In the genomic region with DNA sequence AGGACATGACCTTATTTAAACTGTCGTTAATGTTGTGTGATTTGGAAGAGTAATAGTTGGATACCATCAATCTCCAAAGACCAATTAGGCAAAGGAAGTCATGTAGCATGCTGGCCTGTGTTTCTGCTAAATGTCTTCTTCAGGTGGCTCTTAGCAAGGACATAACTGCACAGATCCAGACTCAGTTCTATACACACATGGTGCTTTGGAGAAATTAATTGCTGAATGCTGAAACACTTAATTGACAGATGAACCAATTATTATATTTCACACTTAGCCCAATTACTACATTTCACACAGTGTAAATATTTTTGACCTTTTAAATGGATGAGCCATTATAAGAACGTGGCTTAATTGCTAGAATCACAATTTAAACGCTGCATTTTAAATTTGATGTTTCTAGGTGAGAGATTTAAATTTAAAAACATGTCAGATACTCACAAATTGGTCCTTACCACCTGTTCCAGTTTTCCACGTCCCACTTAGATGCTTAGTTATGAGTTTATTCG, we compare ENCODE assay signal across 30 mouse cellular contexts.
"Had no signal": no experiment of that assay in that cellular context is flagged by ENCODE, and none has a peak within 500 bp of the region (broad histone marks: within the 10 kb centered on the region; RNA-seq: fewer than 3 reads in every experiment).

No protein-coding gene starts in this region.

- H3K27me3 ChIP-seq: heart, embryonic 13.5 days; heart, embryonic 15.5 days; hindbrain, embryonic 12.5 days; intestine, embryonic 15.5 days; kidney, embryonic 15.5 days; limb, embryonic 13.5 days; limb, embryonic 15.5 days; liver, embryonic 12.5 days had no signal

- ATAC-seq: hindbrain, embryonic 16.5 days; inflammation-experienced regulatory T-cells, adult 6 months; intestine, embryonic 15.5 days; liver, embryonic 12.5 days had no signal

- H3K27ac ChIP-seq: heart, adult 2 months; heart, embryonic 13.5 days; heart, embryonic 15.5 days; hindbrain, embryonic 10.5 days; hindbrain, embryonic 12.5 days; hindbrain, embryonic 14.5 days; intestine, embryonic 15.5 days; kidney, embryonic 15.5 days; kidney, postnatal 0 days; layer of hippocampus, adult 2 months; limb, embryonic 13.5 days; limb, embryonic 15.5 days; liver, embryonic 12.5 days; liver, embryonic 14.5 days had no signal

- H3K4me3 ChIP-seq: heart, adult 2 months; heart, embryonic 13.5 days; heart, embryonic 15.5 days; hindbrain, embryonic 10.5 days; hindbrain, embryonic 12.5 days; intestine, embryonic 15.5 days; kidney, embryonic 15.5 days; layer of hippocampus, adult 2 months; limb, embryonic 13.5 days; limb, embryonic 15.5 days; liver, embryonic 12.5 days had no signal

- H3K36me3 ChIP-seq: heart, embryonic 13.5 days; heart, embryonic 15.5 days; hindbrain, embryonic 10.5 days; hindbrain, embryonic 12.5 days; intestine, embryonic 15.5 days; kidney, embryonic 15.5 days; limb, embryonic 13.5 days; limb, embryonic 15.5 days; liver, embryonic 12.5 days had no signal

- H3K9me3 ChIP-seq: heart, embryonic 13.5 days; heart, embryonic 15.5 days; hindbrain, embryonic 10.5 days; hindbrain, embryonic 12.5 days; intestine, embryonic 15.5 days; kidney, embryonic 15.5 days; limb, embryonic 13.5 days; limb, embryonic 15.5 days; liver, embryonic 12.5 days had no signal

- H3K4me2 ChIP-seq: heart, embryonic 11.5 days; heart, embryonic 13.5 days; heart, embryonic 15.5 days; hindbrain, embryonic 12.5 days; hindbrain, embryonic 14.5 days; intestine, embryonic 15.5 days; kidney, embryonic 15.5 days; limb, embryonic 13.5 days; limb, embryonic 15.5 days; liver, embryonic 12.5 days had no signal

- H3K9ac ChIP-seq: heart, embryonic 13.5 days; heart, embryonic 15.5 days; hindbrain, embryonic 12.5 days; hindbrain, embryonic 14.5 days; intestine, embryonic 15.5 days; kidney, embryonic 15.5 days; limb, embryonic 13.5 days; limb, embryonic 15.5 days; liver, embryonic 12.5 days; liver, embryonic 14.5 days had no signal

- H3K4me1 ChIP-seq: heart, embryonic 13.5 days; heart, embryonic 15.5 days; hindbrain, embryonic 10.5 days; hindbrain, embryonic 12.5 days; intestine, embryonic 15.5 days; kidney, embryonic 15.5 days; limb, embryonic 13.5 days; limb, embryonic 15.5 days; liver, embryonic 12.5 days had no signal

- DNase-seq: gastrocnemius, postnatal 14 days; gastrocnemius, postnatal 36 days; heart, adult 2 months; heart, postnatal 14 days; heart, postnatal 4 days; kidney, adult 11 months; kidney, adult 2 months; kidney, adult 9 months; kidney, postnatal 14 days; kidney, postnatal 4 days; layer of hippocampus, adult 9-11 months; layer of hippocampus, postnatal 36 days; left cerebral cortex, postnatal 4 days; lung, adult 18-20 months had no signal
